Mouse (Mus musculus) thymus, adult 2 months (tissue): ENCODE data around the gene Iscu. TPM values are rescaled to one million over a fixed set of nuclear protein-coding genes. Genes with fewer than 3 reads are reported as not detected.
"Not testable (repeated sequence)": the region's sequence is repeated elsewhere in the genome, so short reads cannot be mapped to it uniquely, and the experiment has no call there.

Experiments
- DNase-seq: peaks from one replicate; pipeline ENCODE4 v3.0.0; 2021
- H3K27ac ChIP-seq: fragments of 200-500 bp; 2 replicates; pipeline ENCODE4 v1.5.1; 2012; ENCODE audit warnings: low read length, control low read depth; ENCODE audit not compliant: control insufficient read depth, insufficient read depth
- H3K27me3 ChIP-seq: fragments of 200-500 bp; 2 replicates; pipeline ENCODE4 v1.6.1; 2012; ENCODE audit warnings: mild to moderate bottlenecking, low read length, moderate library complexity, mixed read lengths; ENCODE audit not compliant: control insufficient read depth, insufficient read depth
- H3K36me3 ChIP-seq: fragments of 200-500 bp; 2 replicates; pipeline ENCODE4 v1.6.1; 2012; ENCODE audit warnings: mild to moderate bottlenecking, low read length, moderate library complexity; ENCODE audit not compliant: control insufficient read depth, insufficient read depth
- H3K4me1 ChIP-seq: fragments of 200-500 bp; replicated peaks from 2 replicates; pipeline ENCODE4 v1.6.1; 2012; ENCODE audit warnings: low read length; ENCODE audit not compliant: control insufficient read depth, insufficient read depth
- H3K4me3 ChIP-seq: fragments of 200-500 bp; 2 replicates; pipeline ENCODE4 v1.5.1; 2012; ENCODE audit warnings: mild to moderate bottlenecking, low read length, control low read depth, moderate library complexity; ENCODE audit not compliant: control insufficient read depth, insufficient read depth
- CTCF ChIP-seq: fragments of 200-500 bp; IDR thresholded peaks from 2 replicates; pipeline ENCODE4 v1.5.1; 2012; ENCODE audit warnings: mild to moderate bottlenecking, control low read depth, low read length, moderate library complexity, borderline replicate concordance; ENCODE audit not compliant: control insufficient read depth, poor library complexity, insufficient read depth; ENCODE audit errors: extremely low read depth
- POLR2A ChIP-seq: fragments of 200-500 bp; IDR thresholded peaks from 2 replicates; pipeline ENCODE4 v1.6.1; 2012; ENCODE audit warnings: mild to moderate bottlenecking, low read length, control low read depth, moderate library complexity; ENCODE audit not compliant: control insufficient read depth, poor library complexity, insufficient read depth; ENCODE audit errors: extremely low read depth
- WGBS: fragments of 180-500 bp; shearing (Covaris S2); methylation state at CpG from one replicate; pipeline ENCODE4 v1.1.7; 2018; 5-methylcytosine and 5-hydroxymethylcytosine counted together
- polyA plus RNA-seq: library from polyadenylated mRNA; depleted of rRNA; stranded (reverse); fragments of >200 nt; gene quantifications from 2 replicates; pipeline ENCODE4 v1.2.3, GENCODE M21; 2012

The Iscu gene
- polyA plus RNA-seq, 1 experiment: 93.7 TPM

DNA sequence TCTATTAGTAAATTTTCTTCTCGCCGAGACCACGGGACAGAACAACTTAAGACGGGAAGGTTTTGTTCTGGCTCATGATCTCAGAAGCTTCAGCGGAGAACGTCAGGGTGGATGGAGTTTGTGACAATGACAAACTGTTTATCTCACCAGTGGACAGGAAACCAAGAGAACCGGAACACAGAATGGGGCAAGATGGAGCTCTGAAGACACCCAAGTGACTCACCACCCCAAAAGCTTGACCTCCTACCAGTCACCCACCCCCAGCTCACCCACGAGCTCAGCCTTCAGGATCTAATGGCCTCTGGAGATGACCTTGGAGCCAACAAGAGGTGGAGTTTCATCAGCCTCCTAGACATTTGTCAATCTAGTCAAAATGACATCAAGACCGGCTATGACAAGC lies 32.8 kb downstream of the Iscu start:
- DNase-seq: no peak
- Histone ChIP-seq H3K27me3 (no peaks in the 10 kb centered on the region), H3K27ac (no peak overlapping the region), H3K36me3 (no peaks in the 10 kb centered on the region), H3K4me1 (peaks cover 9% of the 10 kb centered on the region; the same call in 1 of the 2 replicates), H3K4me3 (no peak overlapping the region)
- TF ChIP-seq CTCF (no peak), POLR2A (no peak)
- WGBS: 92% methylated on average over 9 of the region's 9 CpGs

- Histone ChIP-seq H3K4me3 (no peak overlapping the region), H3K27me3 (no peaks in the 10 kb centered on the region), H3K36me3 (no peaks in the 10 kb centered on the region), H3K4me1 (peaks cover 9% of the 10 kb centered on the region; the same call in 1 of the 2 replicates), H3K27ac (no peak overlapping the region)
- DNase-seq: no peak
- TF ChIP-seq CTCF: no peak
- TF ChIP-seq POLR2A: no peak
- 17% methylated on average over 10 of the region's 10 CpGs for WGBS
These were observed 33.9 kb downstream of the Iscu start for GRCm38 (mm10) chr5:113806414-113806813.

GRCm38 (mm10) chr5:113807712-113808111 lies 35.2 kb downstream of the Iscu start:
- no peak overlapping the region for H3K27ac ChIP-seq
- H3K4me3 ChIP-seq: no peak overlapping the region
- no peak for DNase-seq
- peaks cover 9% of the 10 kb centered on the region; the same call in 1 of the 2 replicates for H3K4me1 ChIP-seq
- 71% methylated on average over 9 of the region's 9 CpGs for WGBS
- H3K36me3 ChIP-seq: no peaks in the 10 kb centered on the region
- no peaks in the 10 kb centered on the region for H3K27me3 ChIP-seq
- TF ChIP-seq CTCF (no peak), POLR2A (no peak)

GRCm38 (mm10) chr5:113808177-113808576 lies 35.6 kb downstream of the Iscu start:
- H3K27ac ChIP-seq: no peak overlapping the region
- WGBS: 84% methylated on average over 2 of the region's 2 CpGs
- no peaks in the 10 kb centered on the region for H3K27me3 ChIP-seq
- H3K4me1 ChIP-seq: peaks cover 9% of the 10 kb centered on the region; the same call in 1 of the 2 replicates
- TF ChIP-seq CTCF (no peak), POLR2A (no peak)
- DNase-seq: no peak
- no peaks in the 10 kb centered on the region for H3K36me3 ChIP-seq
- no peak overlapping the region for H3K4me3 ChIP-seq

GRCm38 (mm10) chr5:113810111-113810510 lies 37.6 kb downstream of the Iscu start:
- Histone ChIP-seq H3K27ac (no peak overlapping the region), H3K4me3 (no peak overlapping the region), H3K4me1 (peaks cover 6% of the 10 kb centered on the region; the same call in 1 of the 2 replicates), H3K36me3 (no peaks in the 10 kb centered on the region), H3K27me3 (no peaks in the 10 kb centered on the region)
- TF ChIP-seq POLR2A (no peak), CTCF (no peak)
- DNase-seq: no peak
- WGBS: 91% methylated on average over 4 of the region's 4 CpGs

DNA sequence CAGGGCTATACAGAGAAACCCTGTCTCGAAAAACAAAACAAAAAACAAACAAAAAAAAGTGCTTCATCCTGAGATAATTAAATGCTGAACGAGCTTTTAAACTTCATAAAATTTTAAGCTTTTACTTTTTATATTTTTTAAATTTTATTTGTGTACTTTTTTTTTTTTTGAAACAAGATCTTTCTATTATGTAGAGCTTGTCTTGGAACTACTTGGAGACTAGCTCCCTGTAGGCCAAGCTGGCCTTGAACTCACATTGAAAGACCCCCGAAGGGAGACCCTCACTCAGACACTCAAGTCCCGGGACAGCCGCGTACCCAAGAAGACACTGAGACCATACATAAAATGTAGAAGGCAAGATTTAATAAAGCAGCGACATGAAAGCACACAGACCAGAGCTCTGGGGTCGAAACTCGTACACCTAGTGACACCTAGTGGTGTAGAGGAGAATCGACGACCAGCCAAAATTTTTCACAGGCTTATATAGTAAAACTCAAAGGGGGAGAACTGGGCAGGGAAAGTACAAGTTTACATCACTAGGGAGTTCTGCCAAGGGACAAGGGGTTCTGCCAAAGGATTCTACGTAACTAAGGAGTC lies 39.4 kb downstream of the Iscu start:
- peaks cover 15% of the 10 kb centered on the region for H3K4me1 ChIP-seq
- H3K36me3 ChIP-seq, H3K4me3 ChIP-seq, H3K27me3 ChIP-seq, H3K27ac ChIP-seq, DNase-seq: not testable (repeated sequence)
- 22% methylated on average over 11 of the region's 12 CpGs for WGBS

GRCm38 (mm10) chr5:113812638-113813037 lies 40.1 kb downstream of the Iscu start:
- H3K27me3 ChIP-seq: no peaks in the 10 kb centered on the region; the same call in 1 of the 2 replicates
- TF ChIP-seq CTCF (no peak), POLR2A (no peak)
- WGBS: 69% methylated on average over 2 of the region's 2 CpGs
- no peak overlapping the region for H3K4me3 ChIP-seq
- no peak for DNase-seq
- no peak overlapping the region for H3K27ac ChIP-seq
- H3K36me3 ChIP-seq: no peaks in the 10 kb centered on the region
- H3K4me1 ChIP-seq: peaks cover 15% of the 10 kb centered on the region
